Mouse (Mus musculus) forebrain, embryonic 15.5 days (tissue): ENCODE measurements around the gene Ppp3r1. TPM values are rescaled to one million over a fixed set of nuclear protein-coding genes. Genes with fewer than 3 reads are reported as not detected.

Source experiments
- ATAC-seq: fragments of 200-750 bp; cut with Nextera tagmentation; replicated peaks from 2 replicates; pipeline ENCODE4 v1.8.0; 2017; ENCODE audit warnings: mild to moderate bottlenecking, moderate TSS enrichment, moderate library complexity
- H3K27ac ChIP-seq: fragments of 300-500 bp; sonication (generic); replicated peaks from 2 replicates; pipeline ENCODE4 v1.5.1; 2015; ENCODE audit warnings: mild to moderate bottlenecking, inconsistent platforms
- H3K27me3 ChIP-seq: fragments of 300-500 bp; sonication (generic); 2 replicates; pipeline ENCODE4 v1.6.1; 2015; ENCODE audit warnings: inconsistent platforms
- H3K36me3 ChIP-seq: fragments of 300-500 bp; sonication (generic); 2 replicates; pipeline ENCODE4 v1.6.1; 2015; ENCODE audit warnings: mild to moderate bottlenecking, inconsistent platforms
- H3K4me1 ChIP-seq: fragments of 300-500 bp; sonication (generic); 2 replicates; pipeline ENCODE4 v1.6.1; 2015; ENCODE audit warnings: inconsistent platforms
- H3K4me2 ChIP-seq: fragments of 300-500 bp; sonication (generic); replicated peaks from 2 replicates; pipeline ENCODE4 v1.6.1; 2015; ENCODE audit warnings: mild to moderate bottlenecking, inconsistent platforms
- H3K4me3 ChIP-seq: fragments of 300-500 bp; sonication (generic); 2 replicates; pipeline ENCODE4 v1.5.1; 2015; ENCODE audit warnings: mild to moderate bottlenecking, inconsistent platforms
- H3K9ac ChIP-seq: fragments of 300-500 bp; sonication (generic); replicated peaks from 2 replicates; pipeline ENCODE4 v1.6.1; 2015; ENCODE audit warnings: mild to moderate bottlenecking, inconsistent platforms
- H3K9me3 ChIP-seq: fragments of 300-500 bp; sonication (generic); 2 replicates; pipeline ENCODE4 v1.6.1; 2016; ENCODE audit warnings: inconsistent platforms
- WGBS: fragments of 180-500 bp; shearing (Covaris S2); methylation state at CpG from one replicate; pipeline ENCODE4 v1.1.7; 2015; ENCODE audit warnings: mixed read lengths; 5-methylcytosine and 5-hydroxymethylcytosine counted together
- polyA plus RNA-seq: library from polyadenylated mRNA; unstranded; fragments of >200 nt; fragmentation: Nextera tagmentation; extraction: Ambion mirVana; gene quantifications from 2 replicates; pipeline ENCODE4 v1.2.1, GENCODE M21; 2015

The Ppp3r1 gene
- polyA plus RNA-seq = 166 and 176 TPM in 2 replicates

DNA sequence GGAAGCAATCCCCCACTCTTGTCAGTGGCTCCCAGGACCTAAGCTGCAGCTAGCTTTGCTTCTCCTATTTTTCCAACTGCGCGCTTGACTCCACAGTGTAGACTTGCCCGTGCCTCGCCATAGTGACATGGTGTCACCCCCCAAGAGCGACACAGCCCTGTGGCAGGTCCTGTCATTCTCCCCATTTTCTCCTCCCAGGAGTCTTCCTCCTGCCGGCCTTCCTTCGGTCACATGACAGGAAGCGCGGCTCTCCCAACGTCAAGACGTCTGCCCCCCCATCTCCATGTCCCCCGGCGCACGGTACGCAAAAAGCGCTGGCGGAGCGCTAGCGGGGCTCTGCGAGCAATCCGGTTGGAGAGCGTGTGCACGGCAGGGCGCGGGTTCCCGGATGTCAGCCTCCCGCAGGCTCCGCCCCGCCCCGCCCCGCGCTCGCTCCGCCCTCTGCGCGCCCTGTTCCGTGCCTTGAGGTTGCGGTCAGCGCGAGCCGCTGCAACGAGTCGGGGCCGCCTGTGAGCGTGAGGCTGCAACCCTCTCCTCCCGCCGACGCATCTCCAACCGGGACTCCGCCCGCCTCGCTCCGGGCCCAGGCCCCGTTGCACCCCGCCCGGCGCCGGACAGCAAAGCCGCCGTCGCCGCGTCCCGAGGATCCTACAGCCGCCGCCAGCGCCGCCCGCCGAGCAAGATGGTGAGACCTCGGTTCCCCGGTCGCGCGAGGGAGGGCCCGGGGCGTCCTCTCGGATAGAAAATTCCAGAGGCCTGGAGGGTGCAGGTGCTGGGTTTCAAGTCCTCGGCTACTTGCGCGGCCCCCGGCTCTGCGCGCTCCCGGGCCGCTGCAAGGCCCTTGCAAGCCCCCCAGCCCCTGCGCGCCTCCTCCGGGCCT lies at the start of gene Ppp3r1:
TSS of gene Ppp3r1 (plus strand) at position 406 of the 880 bp plus-strand sequence.
- no peaks in the 10 kb centered on the region for H3K27me3 ChIP-seq
- H3K9me3 ChIP-seq = no peaks in the 10 kb centered on the region
- peak within 1 kb of the TSS; percentile 90 for H3K27ac ChIP-seq
- H3K4me3 ChIP-seq = peak within 1 kb of the TSS; percentile 87
- peaks cover 34% of the 10 kb centered on the region for H3K4me1 ChIP-seq
- peak; percentile 98 for ATAC-seq
- H3K9ac ChIP-seq = peak within 1 kb of the TSS; percentile 96
- H3K36me3 ChIP-seq = no peaks in the 10 kb centered on the region
- under 1% methylated on average over 87 of the region's 89 CpGs for WGBS
- peak within 1 kb of the TSS; percentile 74 for H3K4me2 ChIP-seq

DNA sequence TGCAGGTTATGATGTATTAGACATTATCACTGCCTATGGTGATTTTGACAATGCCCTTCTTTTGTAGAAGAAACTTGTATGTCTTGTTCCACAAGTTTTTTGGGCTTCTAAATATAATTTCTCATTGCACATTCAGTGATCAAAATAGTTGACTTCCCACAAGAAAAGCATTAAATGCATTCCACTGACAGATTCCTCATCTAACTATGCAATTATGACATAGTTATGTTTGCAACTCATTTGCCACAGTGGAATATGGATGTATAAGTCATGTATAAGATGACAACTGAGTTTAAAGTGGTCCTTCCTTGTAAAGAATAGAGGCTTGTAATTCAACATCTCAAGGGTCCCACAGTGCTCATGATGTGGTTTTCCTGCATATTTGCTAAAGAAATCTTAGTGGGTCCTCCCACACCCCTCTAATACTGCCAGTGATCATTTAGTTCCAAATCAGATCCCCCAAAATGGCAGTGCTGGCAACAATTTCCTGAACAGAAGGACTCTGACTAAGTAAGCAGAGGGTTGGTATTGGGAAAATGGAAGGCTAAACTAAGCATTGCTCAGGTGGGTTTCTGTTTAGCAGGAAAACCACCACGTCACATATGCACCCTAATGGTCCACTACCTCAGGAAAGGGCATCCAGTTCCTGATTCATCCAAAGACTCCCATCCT lies 46.5 kb upstream of the Ppp3r1 start:
- Histone ChIP-seq H3K9ac (no peak overlapping the region), H3K4me3 (no peak overlapping the region), H3K4me2 (no peak overlapping the region), H3K4me1 (no peaks in the 10 kb centered on the region), H3K36me3 (no peaks in the 10 kb centered on the region), H3K27me3 (no peaks in the 10 kb centered on the region), H3K9me3 (no peaks in the 10 kb centered on the region), H3K27ac (no peak overlapping the region)
- WGBS = 81% methylated on average over 1 of the region's 1 CpGs
- ATAC-seq = no peak

DNA sequence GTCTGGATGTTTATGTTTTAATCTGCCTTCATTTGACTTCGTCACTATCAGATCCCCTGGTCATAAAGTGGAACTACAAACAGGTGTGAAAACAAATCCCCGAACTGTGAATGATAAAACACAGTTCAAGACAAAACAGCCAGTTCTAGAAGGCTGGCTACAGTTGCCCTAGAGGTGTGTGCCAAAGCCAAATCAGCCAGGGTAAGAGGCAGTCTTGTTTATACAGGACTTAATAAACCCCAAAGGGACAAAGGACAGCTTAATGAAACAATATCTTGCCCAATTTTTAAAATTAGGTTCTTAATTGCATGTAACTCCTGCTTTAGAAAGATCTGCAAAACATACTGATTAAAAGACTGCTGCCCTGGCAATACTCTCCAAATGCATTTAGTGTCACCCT lies 32.6 kb upstream of the Ppp3r1 start:
- ATAC-seq = no peak
- Histone ChIP-seq H3K27me3 (no peaks in the 10 kb centered on the region), H3K9ac (no peak overlapping the region), H3K27ac (no peak overlapping the region), H3K4me1 (no peaks in the 10 kb centered on the region), H3K9me3 (no peaks in the 10 kb centered on the region), H3K36me3 (no peaks in the 10 kb centered on the region), H3K4me2 (no peak overlapping the region), H3K4me3 (no peak overlapping the region)
- 72% methylated on average over 2 of the region's 2 CpGs for WGBS

DNA sequence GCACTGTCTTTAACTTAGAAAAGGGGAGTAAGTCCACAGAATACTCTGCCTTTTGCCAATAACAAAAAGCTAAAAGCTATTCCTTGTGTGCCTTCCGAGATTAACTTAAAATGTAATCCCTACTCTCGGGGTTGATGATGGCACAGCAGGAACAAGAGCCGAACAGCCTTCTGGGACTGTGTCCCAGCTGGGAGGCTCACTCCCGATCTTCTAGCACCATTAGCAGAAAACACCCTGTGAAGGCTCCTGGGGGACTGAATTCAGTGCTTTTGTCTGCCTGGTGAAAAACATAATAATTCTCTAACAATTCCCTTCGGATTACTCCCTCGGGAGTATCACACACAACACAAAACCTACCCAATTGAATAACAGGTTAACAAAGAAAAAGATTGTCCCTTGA lies 23.4 kb upstream of the Ppp3r1 start:
- 4% methylated on average over 6 of the region's 6 CpGs for WGBS

DNA sequence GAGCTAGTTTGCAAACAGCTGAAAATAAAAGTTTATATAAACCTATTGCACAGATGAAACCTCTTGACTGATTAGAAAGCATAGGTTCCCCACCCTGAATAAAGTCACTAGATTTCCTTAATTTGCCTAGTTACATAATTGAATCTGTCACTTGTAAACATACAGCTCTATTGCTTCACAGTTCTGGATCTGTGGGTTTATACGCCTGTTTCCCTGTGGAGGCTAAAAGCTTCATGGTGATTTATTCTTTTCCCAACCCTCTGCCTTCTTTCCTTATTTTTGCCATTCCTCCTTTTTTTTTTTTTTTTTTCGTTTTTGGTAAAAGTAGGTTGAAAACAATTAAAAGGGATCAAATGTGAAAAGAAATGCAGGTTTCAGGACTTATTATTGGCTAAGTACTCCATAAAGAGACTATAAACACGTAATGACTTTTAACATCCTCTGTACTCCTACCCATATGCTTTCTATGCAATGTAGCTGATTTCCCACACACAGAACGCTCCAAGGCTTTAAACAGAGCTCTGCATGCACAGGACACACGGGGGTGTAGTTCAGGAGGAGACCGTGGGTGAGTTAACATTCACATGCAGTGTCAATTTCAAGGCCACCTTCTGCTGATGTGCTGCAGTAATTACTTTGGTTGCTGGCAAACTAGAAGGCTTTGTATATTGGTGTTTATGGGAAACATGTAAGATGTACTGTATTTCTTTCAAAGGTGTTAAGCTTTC lies 20.6 kb upstream of the Ppp3r1 start:
- Histone ChIP-seq H3K36me3 (no peaks in the 10 kb centered on the region), H3K4me3 (no peak overlapping the region), H3K9ac (no peak overlapping the region), H3K27me3 (no peaks in the 10 kb centered on the region), H3K4me1 (no peaks in the 10 kb centered on the region), H3K27ac (no peak overlapping the region), H3K4me2 (no peak overlapping the region), H3K9me3 (no peaks in the 10 kb centered on the region)
- 61% methylated on average over 6 of the region's 6 CpGs for whole genome bisulfite sequencing
- ATAC-seq = no peak

More for the DNA sequence above, 23.4 kb upstream of the Ppp3r1 start:
- Histone ChIP-seq H3K9ac (no peak overlapping the region), H3K27ac (no peak overlapping the region), H3K27me3 (no peaks in the 10 kb centered on the region), H3K4me2 (no peak overlapping the region), H3K4me3 (no peak overlapping the region), H3K9me3 (no peaks in the 10 kb centered on the region), H3K36me3 (no peaks in the 10 kb centered on the region), H3K4me1 (no peaks in the 10 kb centered on the region)
- ATAC-seq = no peak

DNA sequence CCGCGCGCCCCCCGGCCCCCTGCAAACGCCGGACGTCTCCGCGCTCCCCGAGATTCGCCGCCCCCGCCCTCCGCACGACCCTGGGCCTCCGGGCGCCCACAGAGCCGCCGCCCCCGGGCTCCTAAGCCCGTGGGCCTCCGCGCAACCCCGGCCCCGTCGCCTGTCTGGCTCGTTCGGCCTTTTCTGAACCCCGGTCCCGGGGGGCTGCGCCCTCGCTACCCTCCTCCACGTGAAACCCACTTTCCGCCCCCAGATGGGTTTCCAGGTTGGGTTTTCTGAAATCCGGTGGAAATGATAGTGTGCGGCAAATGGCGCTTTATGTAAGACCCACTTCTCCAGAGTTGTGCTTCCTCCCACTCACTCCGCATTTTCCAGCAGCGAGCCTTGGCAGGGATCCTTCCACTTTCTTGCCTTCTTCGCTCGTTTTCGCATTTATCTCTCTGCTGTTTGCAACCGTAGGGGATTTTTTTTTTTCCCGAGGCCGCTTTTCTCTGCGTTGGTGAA lies 727 bp downstream of the Ppp3r1 start:
- Histone ChIP-seq H3K27me3 (no peaks in the 10 kb centered on the region), H3K4me2 (peak overlapping the region; percentile 74), H3K4me1 (peaks cover 36% of the 10 kb centered on the region), H3K9me3 (no peaks in the 10 kb centered on the region), H3K27ac (peak overlapping the region; percentile 90), H3K36me3 (no peaks in the 10 kb centered on the region), H3K9ac (peak overlapping the region; percentile 96), H3K4me3 (peak overlapping the region; percentile 87)
- 0% methylated on average over 46 of the region's 46 CpGs for WGBS
- ATAC-seq = peak; percentile 38

DNA sequence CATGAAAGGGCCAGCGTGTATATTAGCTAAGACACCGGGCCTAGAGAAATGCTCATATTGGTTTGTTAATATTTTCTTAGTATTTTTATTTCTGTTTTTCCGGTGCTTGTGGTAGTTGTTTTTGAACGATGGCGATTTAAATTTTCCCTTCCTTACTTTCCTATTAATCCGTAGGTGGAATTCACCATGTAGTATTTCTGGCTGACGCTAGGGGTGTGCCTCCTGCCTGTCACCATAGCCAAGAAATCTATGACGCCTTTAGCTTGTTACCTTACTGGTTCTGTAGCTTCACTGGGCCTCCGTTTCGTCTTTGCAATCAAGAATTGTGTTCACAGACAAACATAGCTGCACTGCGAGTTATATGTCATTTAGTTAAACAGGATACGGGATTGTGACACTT lies 1.2 kb downstream of the Ppp3r1 start:
- Histone ChIP-seq H3K4me2 (peak overlapping the region; percentile 74), H3K9ac (peak overlapping the region; percentile 96), H3K4me1 (peaks cover 36% of the 10 kb centered on the region), H3K27me3 (no peaks in the 10 kb centered on the region), H3K4me3 (peak overlapping the region; percentile 87), H3K27ac (peak overlapping the region; percentile 90), H3K36me3 (no peaks in the 10 kb centered on the region), H3K9me3 (no peaks in the 10 kb centered on the region)
- ATAC-seq = no peak
- 2% methylated on average over 12 of the region's 12 CpGs for WGBS

DNA sequence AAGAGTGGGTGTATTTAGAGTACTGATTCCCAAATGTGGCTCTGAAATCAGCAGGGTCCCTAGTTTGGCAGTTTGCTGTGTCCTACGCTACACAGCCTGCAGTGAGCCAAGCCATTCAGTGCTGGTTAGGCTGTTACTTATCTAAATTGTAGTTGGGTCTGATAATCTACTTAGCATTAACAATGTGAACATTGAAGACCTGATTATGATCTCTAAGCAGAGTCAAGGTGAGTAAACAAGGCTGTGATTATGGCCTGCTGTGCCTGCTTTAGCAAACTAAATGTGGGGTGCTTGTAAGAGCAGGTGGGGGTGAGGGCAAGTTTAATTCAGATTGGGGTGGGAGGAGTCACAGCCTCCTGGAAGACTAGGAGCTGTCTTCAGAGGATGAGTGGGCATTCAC lies 4.9 kb downstream of the Ppp3r1 start:
- no peak overlapping the region for H3K27ac ChIP-seq
- no peak for ATAC-seq
- no peaks in the 10 kb centered on the region for H3K27me3 ChIP-seq
- no peaks in the 10 kb centered on the region; the same call in 1 of the 2 replicates for H3K36me3 ChIP-seq
- WGBS = 56% methylated on average over 1 of the region's 1 CpGs
- no peak overlapping the region for H3K9ac ChIP-seq
- H3K9me3 ChIP-seq = no peaks in the 10 kb centered on the region
- H3K4me1 ChIP-seq = peaks cover 33% of the 10 kb centered on the region
- no peak overlapping the region for H3K4me2 ChIP-seq
- H3K4me3 ChIP-seq = no peak overlapping the region

DNA sequence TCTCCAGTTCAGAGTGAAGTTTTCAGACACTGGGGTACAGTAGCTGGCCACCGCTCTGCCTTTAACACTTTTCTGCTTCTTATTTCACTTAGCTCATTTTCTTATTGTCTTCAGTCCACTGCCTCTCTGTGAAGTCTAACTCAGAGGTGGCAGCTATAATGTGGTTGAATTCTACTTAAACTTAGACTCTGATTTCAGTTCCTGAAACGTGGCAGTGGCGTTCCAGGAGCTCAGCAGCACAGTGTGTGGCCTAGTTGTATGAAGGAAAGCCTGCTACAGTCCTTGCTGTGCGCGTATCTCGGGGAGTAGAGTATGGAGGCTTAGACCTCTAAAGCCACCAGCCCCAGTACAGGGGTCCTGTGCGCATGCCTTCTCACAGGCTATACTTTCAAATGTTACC lies 7.6 kb downstream of the Ppp3r1 start:
- Histone ChIP-seq H3K4me3 (no peak overlapping the region), H3K4me2 (no peak overlapping the region), H3K9ac (no peak overlapping the region), H3K4me1 (peaks cover 23% of the 10 kb centered on the region), H3K27me3 (no peaks in the 10 kb centered on the region), H3K27ac (no peak overlapping the region), H3K9me3 (no peaks in the 10 kb centered on the region), H3K36me3 (no peaks in the 10 kb centered on the region; the same call in 1 of the 2 replicates)
- 83% methylated on average over 7 of the region's 7 CpGs for WGBS
- no peak for ATAC-seq

DNA sequence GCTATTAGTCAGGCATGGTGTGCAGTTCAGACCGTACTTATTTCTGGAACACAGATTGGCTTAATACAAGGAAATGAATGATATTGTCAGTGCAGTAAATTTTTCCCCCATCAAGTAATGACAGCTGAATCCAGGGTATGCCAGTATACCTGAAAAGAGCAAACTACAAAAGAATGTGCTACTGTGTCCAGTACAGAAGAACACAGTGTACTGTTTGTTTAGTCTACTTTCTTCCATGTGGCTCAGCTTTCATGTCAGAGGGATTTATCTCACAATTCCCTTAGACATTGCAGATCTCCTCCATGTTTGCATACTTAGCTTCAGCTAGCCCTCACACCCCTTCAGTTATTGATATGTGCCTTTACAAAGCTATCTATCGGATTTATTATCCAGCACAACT lies 10.2 kb downstream of the Ppp3r1 start:
- H3K4me3 ChIP-seq = no peak overlapping the region
- H3K27ac ChIP-seq = no peak overlapping the region
- H3K27me3 ChIP-seq = no peaks in the 10 kb centered on the region
- no peak overlapping the region for H3K9ac ChIP-seq
- ATAC-seq = no peak
- 0 out of 2 replicates have a peak, but pooled peaks cover 3% of the 10 kb centered on the region for H3K4me1 ChIP-seq
- 86% methylated on average over 2 of the region's 2 CpGs for WGBS
- H3K4me2 ChIP-seq = no peak overlapping the region
- H3K9me3 ChIP-seq = no peaks in the 10 kb centered on the region
- H3K36me3 ChIP-seq = no peaks in the 10 kb centered on the region; the same call in 1 of the 2 replicates

DNA sequence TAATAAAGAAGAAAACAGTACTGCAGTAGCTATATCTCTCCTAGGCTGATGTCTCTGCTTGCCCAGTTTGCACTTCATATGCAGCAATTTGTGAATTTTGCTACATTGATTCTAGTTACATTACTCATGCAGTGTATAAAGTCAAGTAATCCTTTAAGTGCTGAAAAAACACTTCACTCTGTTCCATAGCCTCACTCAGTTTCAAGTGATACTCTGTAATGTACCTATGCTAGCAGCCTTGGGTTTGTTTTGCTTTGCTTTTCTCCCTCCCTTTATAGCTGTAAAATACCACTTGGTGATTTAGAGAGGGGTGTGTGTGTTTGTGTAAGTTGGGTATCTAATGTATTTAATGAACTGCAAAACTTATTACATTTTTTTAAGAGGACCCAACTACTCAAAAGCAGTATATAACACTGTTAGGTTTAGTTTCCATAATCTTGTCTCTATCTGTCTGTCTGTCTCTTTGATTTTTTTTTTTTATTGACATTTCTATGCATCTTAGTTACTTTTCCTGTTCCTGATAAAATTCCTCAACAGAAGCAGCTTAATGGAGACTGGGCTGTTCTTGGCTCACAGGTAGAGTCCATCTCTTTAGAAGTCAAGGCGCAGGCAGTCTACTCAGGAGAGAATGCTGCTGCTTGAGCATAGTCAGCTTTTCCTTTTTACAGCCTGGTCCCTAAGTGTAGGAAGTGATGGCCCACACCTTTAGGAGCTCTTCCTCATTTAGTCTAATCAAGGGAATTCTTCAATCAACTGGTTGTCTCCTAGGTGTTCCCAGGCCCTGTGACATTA lies 12.1 kb downstream of the Ppp3r1 start:
- no peak overlapping the region for H3K27ac ChIP-seq
- no peaks in the 10 kb centered on the region; the same call in 1 of the 2 replicates for H3K36me3 ChIP-seq
- H3K9ac ChIP-seq = no peak overlapping the region
- ATAC-seq = no peak
- no peaks in the 10 kb centered on the region for H3K27me3 ChIP-seq
- 0 out of 2 replicates have a peak, but pooled peaks cover 3% of the 10 kb centered on the region for H3K9me3 ChIP-seq
- H3K4me2 ChIP-seq = no peak overlapping the region
- WGBS = 100% methylated on average over 1 of the region's 1 CpGs
- H3K4me1 ChIP-seq = 0 out of 2 replicates have a peak, but pooled peaks cover 3% of the 10 kb centered on the region
- H3K4me3 ChIP-seq = no peak overlapping the region
